ENCODE assay signal across 32 mouse cellular contexts in the genomic region with DNA sequence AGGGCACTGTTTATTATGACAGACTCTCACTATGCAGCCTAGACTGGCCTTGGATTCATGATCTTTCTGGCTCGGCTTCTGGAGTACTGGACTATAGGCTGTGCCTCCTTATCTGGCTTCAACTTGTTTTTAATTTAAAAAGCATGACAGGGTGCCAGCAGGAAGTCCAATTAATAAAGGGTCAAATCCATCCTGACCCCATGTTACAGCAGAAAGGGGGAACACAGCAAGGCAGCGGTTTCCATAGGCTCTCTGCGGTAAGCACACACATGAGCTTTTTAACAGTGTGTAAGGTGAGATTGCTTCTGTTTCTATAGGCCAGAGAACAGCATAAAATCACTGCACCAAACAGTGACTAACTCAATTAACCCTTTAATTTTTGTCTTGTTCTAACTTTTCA. TPM values are rescaled to one million over a fixed set of nuclear protein-coding genes. Genes with fewer than 3 reads are reported as not detected.
A peak's percentile ranks its signal among the peaks of the same experiment; 100 is the strongest.
DNase-seq lines count a peak whose midpoint lies in the region; ATAC-seq lines count a peak whose summit lies in the region.
"Had no signal": no experiment of that assay in that cellular context is flagged by ENCODE, and none has a peak within 500 bp of the region (broad histone marks: within the 10 kb centered on the region; RNA-seq: fewer than 3 reads in every experiment).

No protein-coding gene starts in this region.

- peaks cover 19% of the 10 kb centered on the region for H3K4me1 ChIP-seq in forebrain, embryonic 10.5 days
- H3K4me1 ChIP-seq in forebrain, embryonic 12.5 days, result no peaks in the 10 kb centered on the region
- H3K4me1 ChIP-seq: embryonic facial prominence, embryonic 15.5 days; forebrain, embryonic 15.5 days; heart, embryonic 13.5 days; hindbrain, embryonic 15.5 days; intestine, embryonic 15.5 days; liver, embryonic 15.5 days; midbrain, embryonic 12.5 days; neural tube, embryonic 13.5 days had no signal

- 26% methylated on average over 3 of the region's 3 CpGs for WGBS in forebrain, embryonic 10.5 days
- 30% methylated on average over 3 of the region's 3 CpGs for WGBS in forebrain, embryonic 12.5 days

- H3K4me3 ChIP-seq in forebrain, embryonic 10.5 days, result no peak overlapping the region
- H3K4me3 ChIP-seq in forebrain, embryonic 12.5 days (replicated peaks), result no peak overlapping the region
- H3K4me3 ChIP-seq: embryonic facial prominence, embryonic 15.5 days; forebrain, embryonic 15.5 days; gastrocnemius, adult 2 months; heart, embryonic 13.5 days; hindbrain, embryonic 15.5 days; intestine, embryonic 15.5 days; layer of hippocampus, adult 2 months; left cerebral cortex, adult 2 months; limb, embryonic 12.5 days; liver, embryonic 15.5 days; midbrain, embryonic 12.5 days; neural tube, embryonic 13.5 days had no signal

- ATAC-seq in forebrain, embryonic 12.5 days (ENCODE audit: low FRiP score), result no peak
- no peak for ATAC-seq in granulocyte monocyte progenitor cell, adult 5-6 weeks (replicated peaks; ENCODE audit: poor library complexity, severe bottlenecking)
- ATAC-seq: forebrain, embryonic 15.5 days; intestine, embryonic 15.5 days had no signal

- 0 out of 2 replicates have a peak overlapping the region, but pooled peaks have one; percentile 60 for H3K27ac ChIP-seq in forebrain, embryonic 10.5 days
- no peak overlapping the region for H3K27ac ChIP-seq in forebrain, embryonic 12.5 days
- H3K27ac ChIP-seq: embryonic facial prominence, embryonic 15.5 days; forebrain, embryonic 15.5 days; gastrocnemius, adult 2 months; heart, embryonic 13.5 days; hindbrain, embryonic 15.5 days; intestine, embryonic 15.5 days; layer of hippocampus, adult 2 months; left cerebral cortex, adult 2 months; limb, embryonic 12.5 days; liver, embryonic 15.5 days; midbrain, embryonic 12.5 days; neural tube, embryonic 13.5 days had no signal

- no peaks in the 10 kb centered on the region for H3K9me3 ChIP-seq in forebrain, embryonic 10.5 days
- no peaks in the 10 kb centered on the region for H3K9me3 ChIP-seq in forebrain, embryonic 12.5 days
- H3K9me3 ChIP-seq: embryonic facial prominence, embryonic 15.5 days; forebrain, embryonic 15.5 days; heart, embryonic 13.5 days; hindbrain, embryonic 15.5 days; intestine, embryonic 15.5 days; limb, embryonic 12.5 days; liver, embryonic 15.5 days; midbrain, embryonic 12.5 days; neural tube, embryonic 13.5 days had no signal

- H3K36me3 ChIP-seq in forebrain, embryonic 10.5 days (replicated peaks), result no peaks in the 10 kb centered on the region
- H3K36me3 ChIP-seq in forebrain, embryonic 12.5 days (replicated peaks), result no peaks in the 10 kb centered on the region
- H3K36me3 ChIP-seq: embryonic facial prominence, embryonic 15.5 days; forebrain, embryonic 15.5 days; G1E; heart, embryonic 13.5 days; intestine, embryonic 15.5 days; limb, embryonic 12.5 days; liver, embryonic 15.5 days; midbrain, embryonic 12.5 days had no signal

- no peaks in the 10 kb centered on the region for H3K27me3 ChIP-seq in forebrain, embryonic 10.5 days (ENCODE audit: poor library complexity, severe bottlenecking)
- H3K27me3 ChIP-seq in forebrain, embryonic 12.5 days, result no peaks in the 10 kb centered on the region
- H3K27me3 ChIP-seq: embryonic facial prominence, embryonic 15.5 days; forebrain, embryonic 15.5 days; heart, embryonic 13.5 days; hindbrain, embryonic 15.5 days; intestine, embryonic 15.5 days; limb, embryonic 12.5 days; liver, embryonic 15.5 days; midbrain, embryonic 12.5 days; neural tube, embryonic 13.5 days had no signal

- DNase-seq in forebrain, embryonic 10.5 days (ENCODE audit: extremely low spot score, low spot score), result no peak
- peak; percentile 41 for DNase-seq in embryo, embryonic 11 days
- DNase-seq in hindlimb bud, embryonic 11.5 days (ENCODE audit: extremely low spot score, low read depth, low spot score), result peak; percentile 58
- DNase-seq in adrenal gland, adult 2 months, result no peak
- DNase-seq in right cerebral cortex, postnatal 4 days, result no peak
- DNase-seq: adrenal gland, postnatal 14 days; cerebellum, adult 18-20 months; cerebellum, postnatal 10 days; gastrocnemius, adult 2 months; gastrocnemius, postnatal 36 days; heart, postnatal 10 days; kidney, adult 2 months; kidney, postnatal 36 days; lung, embryonic 14.5 days; right cerebral cortex, postnatal 25 days; spleen, adult 18-20 months; thymus, postnatal 14 days had no signal

- no peak overlapping the region for H3K9ac ChIP-seq in forebrain, embryonic 12.5 days
- H3K9ac ChIP-seq: embryonic facial prominence, embryonic 15.5 days; forebrain, embryonic 15.5 days; heart, embryonic 13.5 days; hindbrain, embryonic 15.5 days; intestine, embryonic 15.5 days; limb, embryonic 12.5 days; liver, embryonic 15.5 days; lung, embryonic 14.5 days; midbrain, embryonic 12.5 days; neural tube, embryonic 13.5 days had no signal

- H3K4me2 ChIP-seq in forebrain, embryonic 12.5 days, result no peak overlapping the region
- H3K4me2 ChIP-seq: embryonic facial prominence, embryonic 15.5 days; forebrain, embryonic 15.5 days; heart, embryonic 13.5 days; hindbrain, embryonic 15.5 days; intestine, embryonic 15.5 days; limb, embryonic 12.5 days; liver, embryonic 15.5 days; lung, embryonic 14.5 days; midbrain, embryonic 12.5 days; neural tube, embryonic 13.5 days had no signal

RNA-seq across cellular contexts. Expression of a gene that starts 34.1 kb away (rescaled TPM):
- 2.6 and 2.9 TPM in 2 replicates for polyA plus RNA-seq in forebrain, embryonic 10.5 days (2016; fragmentation: Nextera tagmentation; extraction: Ambion mirVana)
- 3.8 and 4.4 TPM in 2 replicates for polyA plus RNA-seq in forebrain, embryonic 12.5 days (2016; fragmentation: Nextera tagmentation; extraction: Ambion mirVana)
- 10 to 100 TPM; 11.4 to 16.4 TPM for total RNA-seq in adrenal gland, adult 2 months (2021)
- polyA plus RNA-seq in adrenal gland, adult 2 months (2012; rRNA removed), result 0.35 and 0.52 TPM in 2 replicates
- total RNA-seq in granulocyte monocyte progenitor cell, adult 5-6 weeks (2014; fragmentation: Nextera tagmentation), result not detected in 2 replicates
- total RNA-seq in granulocyte monocyte progenitor cell, adult 5-6 weeks (2017), result 0.41 TPM in 1 of 2 replicates, not detected in the other
- polyA plus RNA-seq: G1E had no signal

RNA-seq across cellular contexts. Expression of a gene that starts 51.8 kb away (rescaled TPM):
- polyA plus RNA-seq in forebrain, embryonic 10.5 days (2016; fragmentation: Nextera tagmentation; extraction: Ambion mirVana), result 0.02 and 0.15 TPM in 2 replicates
- polyA plus RNA-seq in forebrain, embryonic 12.5 days (2016; fragmentation: Nextera tagmentation; extraction: Ambion mirVana), result 0.04 and 0.24 TPM in 2 replicates
- 1 to 10 TPM; 2.1 to 3.5 TPM for total RNA-seq in adrenal gland, adult 2 months (2021)
- polyA plus RNA-seq in adrenal gland, adult 2 months (2012; rRNA removed), result 0.11 and 0.15 TPM in 2 replicates
- 0.34 and 0.51 TPM in 2 replicates for total RNA-seq in granulocyte monocyte progenitor cell, adult 5-6 weeks (2014; fragmentation: Nextera tagmentation)
- total RNA-seq in granulocyte monocyte progenitor cell, adult 5-6 weeks (2017), result 0.04 and 0.26 TPM in 2 replicates
- total RNA-seq: G1E; hematopoietic stem cell, adult 5-6 weeks had no signal
- polyA plus RNA-seq: G1E had no signal

Comparison
In these comparisons a context has a peak if more than half of its experiments do, and no peak if none do; other contexts are left out.
1. DNase-seq: peak in embryo, embryonic 11 days (single experiment) and hindlimb bud, embryonic 11.5 days (single experiment); none in forebrain, embryonic 10.5 days (single experiment), adrenal gland, adult 2 months (single experiment) and right cerebral cortex, postnatal 4 days (single experiment).